Mouse (Mus musculus) kidney, adult 9 months (tissue): ENCODE results near the gene Krt9.

Experiments used
- DNase-seq: peaks from one replicate; pipeline ENCODE4 v3.0.0; 2022

Gene Krt9

GRCm38 (mm10) chr11:100148615-100149330 lies 44.3 kb downstream of the Krt9 start, which contains the start of gene Krt19:
TSS of gene Krt19 (minus strand) at chr11:100148665.
- DNase-seq = no peak

GRCm38 (mm10) chr11:100147566-100148353 lies 45.3 kb downstream of the Krt9 start:
- DNase-seq = no peak

GRCm38 (mm10) chr11:100145858-100146560 lies 47.0 kb downstream of the Krt9 start:
- no peak for DNase-seq

GRCm38 (mm10) chr11:100145104-100145503 lies 47.9 kb downstream of the Krt9 start:
- DNase-seq = peak; percentile 7

GRCm38 (mm10) chr11:100140966-100141365 lies 52.1 kb downstream of the Krt9 start:
- peak; percentile 7 for DNase-seq

GRCm38 (mm10) chr11:100139391-100139790 lies 53.7 kb downstream of the Krt9 start:
- DNase-seq = no peak

GRCm38 (mm10) chr11:100138809-100139208 lies 54.2 kb downstream of the Krt9 start:
- DNase-seq = no peak

GRCm38 (mm10) chr11:100137693-100138092 lies 55.4 kb downstream of the Krt9 start:
- no peak for DNase-seq
